Mouse (Mus musculus): ENCODE data around the gene Dapk2.

Dapk2 gene

GRCm38 (mm10) chr9:66213386-66214032 is 55.5 kb downstream of the Dapk2 start:
- in situ Hi-C loops (cut with MboI; ENCODE audit: low pct_unique_long_range_greater_than_20kb in 1 of 2, low sequenced_read_pairs in 2 of 2, unreplicated experiment in 1 of 2) = no loop called here

- in situ Hi-C loops (cut with MboI; ENCODE audit: low pct_unique_long_range_greater_than_20kb in 1 of 2, low sequenced_read_pairs in 2 of 2, unreplicated experiment in 1 of 2) = no loop called here
These were observed 57.5 kb downstream of the Dapk2 start for GRCm38 (mm10) chr9:66215551-66215950.

GRCm38 (mm10) chr9:66217970-66218369 is 59.9 kb downstream of the Dapk2 start:
- in situ Hi-C loops (cut with MboI; ENCODE audit: low pct_unique_long_range_greater_than_20kb in 1 of 2, low sequenced_read_pairs in 2 of 2, unreplicated experiment in 1 of 2) = no loop called here

GRCm38 (mm10) chr9:66218917-66219725 is 61.1 kb downstream of the Dapk2 start:
- in situ Hi-C loops (cut with MboI; ENCODE audit: low pct_unique_long_range_greater_than_20kb in 1 of 2, low sequenced_read_pairs in 2 of 2, unreplicated experiment in 1 of 2) = no loop called here

GRCm38 (mm10) chr9:66223872-66224271 is 65.8 kb downstream of the Dapk2 start:
- in situ Hi-C loops (cut with MboI; ENCODE audit: low pct_unique_long_range_greater_than_20kb in 1 of 2, low sequenced_read_pairs in 2 of 2, unreplicated experiment in 1 of 2) = no loop called here

GRCm38 (mm10) chr9:66225737-66226485 is 67.9 kb downstream of the Dapk2 start:
- in situ Hi-C loops (cut with MboI; ENCODE audit: low pct_unique_long_range_greater_than_20kb in 1 of 2, low sequenced_read_pairs in 2 of 2, unreplicated experiment in 1 of 2) = no loop called here

- in situ Hi-C loops (cut with MboI; ENCODE audit: low pct_unique_long_range_greater_than_20kb in 1 of 2, low sequenced_read_pairs in 2 of 2, unreplicated experiment in 1 of 2) = no loop called here
These were observed 70.6 kb downstream of the Dapk2 start for GRCm38 (mm10) chr9:66228456-66229151.

GRCm38 (mm10) chr9:66231820-66232479 is 73.9 kb downstream of the Dapk2 start:
- in situ Hi-C loops (cut with MboI; ENCODE audit: low pct_unique_long_range_greater_than_20kb in 1 of 2, low sequenced_read_pairs in 2 of 2, unreplicated experiment in 1 of 2) = no loop called here

- in situ Hi-C loops (cut with MboI; ENCODE audit: low pct_unique_long_range_greater_than_20kb in 1 of 2, low sequenced_read_pairs in 2 of 2, unreplicated experiment in 1 of 2) = no loop called here
These were observed 78.6 kb downstream of the Dapk2 start for GRCm38 (mm10) chr9:66236615-66237014.

- in situ Hi-C loops (cut with MboI; ENCODE audit: low pct_unique_long_range_greater_than_20kb in 1 of 2, low sequenced_read_pairs in 2 of 2, unreplicated experiment in 1 of 2) = no loop called here
These were observed 79.7 kb downstream of the Dapk2 start for GRCm38 (mm10) chr9:66237742-66238141.

GRCm38 (mm10) chr9:66239173-66239572 is 81.2 kb downstream of the Dapk2 start:
- in situ Hi-C loops (cut with MboI; ENCODE audit: low pct_unique_long_range_greater_than_20kb in 1 of 2, low sequenced_read_pairs in 2 of 2, unreplicated experiment in 1 of 2) = no loop called here

- in situ Hi-C loops (cut with MboI; ENCODE audit: low pct_unique_long_range_greater_than_20kb in 1 of 2, low sequenced_read_pairs in 2 of 2, unreplicated experiment in 1 of 2) = no loop called here
These were observed 81.7 kb downstream of the Dapk2 start for GRCm38 (mm10) chr9:66239691-66240090.

- in situ Hi-C loops (cut with MboI; ENCODE audit: low pct_unique_long_range_greater_than_20kb in 1 of 2, low sequenced_read_pairs in 2 of 2, unreplicated experiment in 1 of 2) = no loop called here
These were observed 82.5 kb downstream of the Dapk2 start for GRCm38 (mm10) chr9:66240493-66240892.

- in situ Hi-C loops (cut with MboI; ENCODE audit: low pct_unique_long_range_greater_than_20kb in 1 of 2, low sequenced_read_pairs in 2 of 2, unreplicated experiment in 1 of 2) = no loop called here
These were observed 83.0 kb downstream of the Dapk2 start for GRCm38 (mm10) chr9:66240991-66241390.

GRCm38 (mm10) chr9:66241722-66242121 is 83.7 kb downstream of the Dapk2 start:
- in situ Hi-C loops (cut with MboI; ENCODE audit: low pct_unique_long_range_greater_than_20kb in 1 of 2, low sequenced_read_pairs in 2 of 2, unreplicated experiment in 1 of 2) = no loop called here

- in situ Hi-C loops (cut with MboI; ENCODE audit: low pct_unique_long_range_greater_than_20kb in 1 of 2, low sequenced_read_pairs in 2 of 2, unreplicated experiment in 1 of 2) = no loop called here
These were observed 85.2 kb downstream of the Dapk2 start for GRCm38 (mm10) chr9:66243240-66243639.

- in situ Hi-C loops (cut with MboI; ENCODE audit: low pct_unique_long_range_greater_than_20kb in 1 of 2, low sequenced_read_pairs in 2 of 2, unreplicated experiment in 1 of 2) = no loop called here
These were observed 86.1 kb downstream of the Dapk2 start for GRCm38 (mm10) chr9:66244079-66244478.

- in situ Hi-C loops (cut with MboI; ENCODE audit: low pct_unique_long_range_greater_than_20kb in 1 of 2, low sequenced_read_pairs in 2 of 2, unreplicated experiment in 1 of 2) = no loop called here
These were observed 87.7 kb downstream of the Dapk2 start for GRCm38 (mm10) chr9:66245707-66246106.
